Mouse (Mus musculus): ENCODE results near the gene Pnkp.

Pnkp gene

DNA sequence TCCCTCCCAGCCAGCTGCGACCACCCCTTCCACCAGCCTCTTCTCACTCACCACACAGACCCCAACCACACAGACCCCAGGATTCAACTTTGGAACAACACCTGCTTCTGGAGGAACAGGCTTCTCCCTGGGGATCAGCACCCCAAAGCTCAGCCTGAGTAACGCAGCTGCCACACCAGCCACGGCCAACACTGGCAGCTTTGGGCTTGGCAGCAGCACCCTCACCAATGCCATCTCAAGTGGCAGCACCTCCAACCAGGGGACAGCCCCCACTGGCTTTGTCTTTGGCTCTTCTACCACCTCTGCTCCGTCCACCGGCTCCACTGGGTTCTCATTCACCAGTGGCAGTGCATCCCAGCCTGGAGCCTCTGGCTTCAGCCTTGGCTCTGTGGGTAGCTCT lies 28.2 kb upstream of the Pnkp start:
- no peak for DNase-seq (ENCODE audit: low spot score)

DNA sequence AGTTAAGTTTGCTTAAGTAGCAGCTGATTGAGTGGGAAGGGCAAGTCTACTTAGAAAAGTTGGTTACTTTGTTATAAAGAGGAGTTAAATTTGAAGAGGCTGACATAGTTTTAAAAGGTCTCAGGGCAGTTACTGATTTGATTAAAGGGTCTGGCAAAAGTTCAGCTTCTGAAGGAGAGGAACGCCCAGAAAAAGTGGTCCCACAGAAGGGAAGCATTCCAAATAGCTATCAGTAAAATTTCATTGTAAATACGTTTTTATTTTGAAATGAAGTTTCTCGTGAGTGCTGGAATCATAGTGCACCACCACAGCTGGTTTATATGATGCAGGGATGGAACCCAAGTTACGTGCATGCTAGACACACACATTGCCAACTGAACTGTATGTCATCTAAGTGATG lies 24.2 kb upstream of the Pnkp start:
- no peak for DNase-seq (ENCODE audit: low spot score)

DNA sequence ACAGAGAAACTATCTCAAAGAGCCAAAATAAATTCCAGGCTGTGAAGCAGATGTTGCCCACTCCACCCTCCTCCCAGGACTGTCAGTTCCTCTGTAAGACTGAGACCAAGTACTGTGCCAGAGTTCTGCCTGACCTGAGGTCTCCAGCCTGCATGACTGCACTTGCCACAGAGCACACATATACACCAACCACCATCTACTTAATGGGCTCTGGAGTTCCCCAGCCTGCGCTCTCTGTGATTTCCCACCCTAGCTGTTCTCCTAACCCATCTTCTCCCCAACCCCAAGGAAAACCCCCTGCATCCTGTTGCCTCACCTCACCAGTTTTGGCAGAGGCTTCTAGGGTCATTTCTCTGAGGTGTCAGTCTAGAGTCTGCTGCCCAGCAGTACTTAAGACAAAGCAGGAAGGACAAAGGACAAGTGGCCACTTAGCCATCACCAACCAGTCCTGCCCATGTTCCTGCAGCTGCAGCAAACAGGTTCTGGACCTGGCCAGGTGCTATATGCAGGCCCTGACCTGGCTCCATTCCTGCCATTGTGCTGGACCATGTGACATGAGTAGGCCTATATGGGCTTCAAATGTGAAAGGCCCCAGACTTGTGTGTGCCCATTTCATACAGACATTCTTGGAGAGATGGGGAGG lies 21.4 kb upstream of the Pnkp start:
- no peak for DNase-seq (ENCODE audit: low spot score)

DNA sequence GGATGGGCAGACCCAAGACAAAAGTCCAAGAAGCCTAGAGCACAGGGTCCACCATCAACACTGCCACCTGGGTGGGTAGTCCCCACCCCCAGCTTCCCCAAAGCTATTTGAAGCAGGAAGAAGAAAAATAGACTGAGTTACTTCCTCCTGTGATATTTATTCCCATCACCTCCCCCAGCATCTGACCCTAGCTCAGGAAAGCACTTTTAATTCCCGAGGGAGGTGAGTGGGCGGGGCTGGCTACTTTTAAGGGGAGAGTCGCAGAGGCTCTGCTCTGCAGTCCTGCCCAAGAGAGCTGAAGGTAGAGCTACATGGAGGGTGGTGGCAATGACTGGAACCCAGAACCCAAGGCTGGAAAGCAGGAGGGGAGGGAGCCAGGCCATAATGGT lies 20.9 kb upstream of the Pnkp start:
- DNase-seq (ENCODE audit: low spot score) = no peak

DNA sequence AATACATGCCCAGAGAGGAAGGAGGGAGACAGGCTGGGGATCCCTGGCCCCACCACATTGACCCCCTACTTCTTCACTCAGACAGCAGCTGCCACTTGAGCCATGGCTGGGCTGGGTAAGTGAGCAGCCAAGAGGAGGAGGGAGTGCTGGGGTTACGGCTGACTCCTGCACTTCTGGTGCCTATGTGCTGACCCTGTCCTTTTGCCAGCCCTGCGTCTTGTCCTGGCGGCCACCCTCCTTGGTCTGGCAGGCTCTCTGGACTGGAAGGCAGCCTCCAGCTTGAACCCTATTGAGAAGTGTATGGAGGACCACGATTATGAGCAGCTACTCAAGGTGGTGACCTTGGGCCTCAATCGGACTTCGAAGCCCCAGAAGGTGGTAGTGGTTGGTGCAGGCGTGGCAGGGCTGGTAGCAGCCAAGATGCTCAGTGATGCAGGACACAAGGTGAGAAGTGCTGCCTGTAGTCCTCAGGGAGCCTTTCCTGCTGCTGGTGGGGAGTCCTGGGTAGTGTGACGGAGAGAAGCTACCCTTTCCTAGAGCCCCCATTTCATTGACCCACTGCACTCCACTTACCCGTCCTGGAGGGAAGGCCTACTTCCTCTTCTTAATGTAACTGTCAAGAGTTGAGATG lies 20.4 kb upstream of the Pnkp start:
- DNase-seq (ENCODE audit: low spot score) = no peak

DNA sequence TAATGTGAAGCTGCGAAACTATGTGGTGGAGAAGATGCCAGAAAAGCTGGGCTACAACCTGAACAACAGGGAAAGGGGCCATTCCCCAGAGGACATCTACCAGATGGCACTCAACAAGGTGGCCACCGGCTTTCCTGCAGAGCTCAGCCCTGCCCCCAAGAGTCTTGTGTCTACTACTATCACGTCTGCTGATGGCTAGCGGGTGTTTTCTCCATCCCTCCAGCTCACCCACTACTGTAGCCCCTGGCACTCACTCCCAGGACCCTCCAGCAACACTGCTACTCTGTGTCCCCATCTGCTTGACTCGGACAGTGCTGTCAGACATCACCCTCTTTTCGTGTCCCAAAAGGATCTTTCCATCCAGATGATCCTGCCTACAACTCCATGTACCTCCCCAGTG lies 18.9 kb upstream of the Pnkp start:
- DNase-seq (ENCODE audit: low spot score) = no peak

DNA sequence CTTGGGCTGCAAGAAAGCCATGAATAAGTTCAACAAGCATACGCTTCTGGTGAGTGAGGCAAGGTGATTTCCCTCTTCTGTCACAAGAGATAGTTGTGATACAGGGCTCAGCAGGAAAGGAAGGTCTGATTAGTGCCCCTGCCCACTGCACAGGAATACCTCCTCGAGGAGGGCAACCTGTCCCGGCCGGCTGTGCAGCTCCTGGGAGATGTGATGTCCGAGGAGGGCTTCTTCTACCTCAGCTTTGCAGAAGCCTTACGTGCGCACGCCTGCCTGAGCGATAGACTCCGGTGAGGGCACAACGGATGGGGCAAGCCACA lies 17.8 kb upstream of the Pnkp start:
- DNase-seq (ENCODE audit: low spot score) = no peak

DNA sequence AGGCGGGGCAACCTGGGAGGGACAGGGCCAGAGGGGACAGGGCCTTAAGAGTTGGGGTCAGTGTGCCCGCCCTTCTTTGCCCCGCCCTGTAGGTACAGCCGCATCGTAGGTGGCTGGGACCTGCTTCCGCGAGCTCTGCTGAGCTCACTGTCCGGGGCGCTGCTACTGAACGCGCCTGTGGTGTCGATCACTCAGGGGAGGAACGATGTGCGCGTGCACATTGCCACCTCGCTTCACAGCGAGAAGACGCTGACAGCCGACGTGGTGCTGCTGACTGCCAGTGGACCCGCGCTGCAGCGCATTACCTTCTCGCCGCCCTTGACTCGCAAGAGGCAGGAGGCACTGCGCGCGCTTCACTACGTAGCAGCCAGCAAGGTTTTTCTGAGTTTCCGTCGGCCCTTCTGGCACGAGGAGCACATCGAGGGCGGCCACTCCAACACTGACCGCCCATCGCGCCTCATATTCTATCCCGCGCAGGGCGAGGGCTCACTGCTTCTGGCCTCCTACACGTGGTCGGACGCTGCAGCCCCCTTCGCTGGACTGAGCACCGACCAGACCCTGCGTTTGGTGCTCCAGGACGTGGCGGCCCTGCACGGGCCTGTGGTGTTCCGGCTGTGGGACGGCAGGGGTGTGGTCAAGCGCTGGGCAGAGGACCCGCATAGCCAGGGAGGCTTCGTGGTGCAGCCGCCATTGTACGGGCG lies 17.3 kb upstream of the Pnkp start:
- DNase-seq (ENCODE audit: low spot score) = no peak

DNA sequence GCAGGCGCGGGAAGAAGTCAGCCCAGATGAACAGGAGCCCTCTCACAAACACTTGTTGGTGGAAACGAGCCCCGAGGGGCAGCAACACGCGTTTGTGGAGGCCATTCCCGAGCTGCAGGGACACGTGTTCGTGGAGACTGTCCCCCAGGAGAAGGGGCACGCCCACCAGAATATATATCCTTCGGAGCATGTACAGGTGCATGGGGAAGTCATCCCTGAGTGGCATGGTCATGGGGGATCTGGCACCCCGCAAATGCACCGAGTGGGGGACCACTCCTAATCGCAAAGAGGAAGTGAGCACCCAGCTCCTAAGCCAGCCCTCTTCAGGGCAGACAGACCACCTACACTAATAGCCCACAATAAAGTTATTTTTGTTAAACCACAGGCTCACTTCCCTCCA lies 16.5 kb upstream of the Pnkp start:
- no peak for DNase-seq (ENCODE audit: low spot score)

DNA sequence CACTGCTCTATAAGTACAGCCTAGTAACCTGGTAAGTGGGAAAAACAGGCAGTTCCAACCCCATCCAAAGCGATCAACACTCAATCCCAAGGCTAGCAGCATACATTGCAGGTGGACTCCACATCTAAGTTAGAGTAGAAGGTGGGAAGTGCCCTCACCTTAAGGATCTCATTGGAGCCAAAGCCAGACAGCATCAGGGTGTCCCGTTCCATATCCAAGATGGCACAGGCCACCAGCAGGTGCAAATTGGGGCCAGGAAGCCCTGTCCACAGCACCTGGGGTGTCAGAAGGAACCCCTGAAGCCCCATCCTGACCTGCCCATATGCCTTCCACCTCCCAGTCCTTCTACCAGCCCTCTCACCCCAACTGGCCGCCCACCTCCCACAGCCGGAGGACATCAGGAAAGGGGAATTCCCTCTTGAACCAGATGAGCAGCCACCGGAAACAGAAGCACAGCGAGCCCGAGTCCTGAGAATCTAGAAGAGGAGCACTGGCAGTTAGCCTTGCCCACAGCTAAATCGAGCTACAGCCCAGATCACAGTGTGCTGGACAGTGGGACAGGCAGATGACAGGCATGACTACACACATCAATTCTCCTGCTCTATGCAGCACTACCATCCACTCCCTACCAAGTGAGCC lies 15.0 kb upstream of the Pnkp start:
- no peak for DNase-seq (ENCODE audit: low spot score)

DNA sequence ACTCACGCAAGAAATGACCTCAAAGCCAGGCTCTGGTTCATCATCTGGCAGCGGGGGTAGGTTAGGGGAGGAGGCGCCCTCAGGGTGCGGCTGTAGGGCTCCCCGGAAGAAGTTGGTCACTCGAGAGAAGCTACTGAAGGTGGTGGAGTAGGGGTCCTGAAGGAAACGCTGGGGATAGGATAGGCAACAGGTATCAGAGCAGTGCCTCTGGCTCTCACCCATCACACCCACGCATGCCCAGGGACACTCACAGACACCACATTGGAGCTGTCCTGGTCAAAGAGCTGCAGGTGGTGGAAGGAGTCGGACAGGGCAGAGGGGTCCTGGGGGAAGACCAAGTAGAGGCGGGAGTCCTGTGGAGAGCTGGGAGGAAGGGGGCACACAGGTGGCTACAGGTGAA lies 11.9 kb upstream of the Pnkp start:
- no peak for DNase-seq (ENCODE audit: low spot score)

DNA sequence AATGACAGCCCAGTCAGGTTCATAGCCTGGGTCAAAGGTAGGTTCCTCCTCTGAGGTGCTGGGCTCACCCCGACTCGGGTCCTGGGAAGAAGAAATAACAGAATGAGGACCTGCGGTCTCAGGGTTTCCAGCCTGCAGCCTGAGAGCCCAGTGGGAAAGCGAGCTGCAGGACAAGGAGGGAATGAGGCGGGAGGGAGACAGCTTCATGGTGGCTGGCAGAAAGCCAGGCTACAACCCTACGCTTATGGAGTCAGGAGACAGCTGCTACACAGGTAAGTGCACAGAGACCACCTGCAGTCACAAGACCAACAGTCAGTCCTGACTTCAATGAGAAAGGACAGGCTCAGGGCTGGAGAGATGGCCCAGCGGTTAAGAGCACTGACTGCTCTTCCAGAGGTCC lies 10.1 kb upstream of the Pnkp start:
- no peak for DNase-seq (ENCODE audit: low spot score)

DNA sequence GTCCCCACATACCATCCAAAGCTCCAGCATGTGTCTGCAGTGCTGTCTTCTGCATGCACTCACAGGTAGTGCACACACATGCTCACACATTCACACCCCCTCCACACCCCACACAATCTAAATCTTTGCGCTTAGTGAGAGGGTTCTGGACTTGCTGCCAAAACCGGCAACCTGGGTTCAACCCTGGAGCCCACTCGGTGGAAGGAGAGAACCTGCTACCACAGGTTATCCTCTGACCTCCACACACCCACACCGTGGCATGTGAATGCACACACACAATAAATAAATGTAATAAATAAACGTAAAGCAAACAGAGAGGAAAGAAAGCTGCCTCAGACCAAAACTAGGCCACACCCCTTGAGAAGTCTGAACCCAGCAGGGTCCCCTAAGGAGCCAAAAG lies 9.2 kb upstream of the Pnkp start:
- DNase-seq (ENCODE audit: low spot score) = no peak

DNA sequence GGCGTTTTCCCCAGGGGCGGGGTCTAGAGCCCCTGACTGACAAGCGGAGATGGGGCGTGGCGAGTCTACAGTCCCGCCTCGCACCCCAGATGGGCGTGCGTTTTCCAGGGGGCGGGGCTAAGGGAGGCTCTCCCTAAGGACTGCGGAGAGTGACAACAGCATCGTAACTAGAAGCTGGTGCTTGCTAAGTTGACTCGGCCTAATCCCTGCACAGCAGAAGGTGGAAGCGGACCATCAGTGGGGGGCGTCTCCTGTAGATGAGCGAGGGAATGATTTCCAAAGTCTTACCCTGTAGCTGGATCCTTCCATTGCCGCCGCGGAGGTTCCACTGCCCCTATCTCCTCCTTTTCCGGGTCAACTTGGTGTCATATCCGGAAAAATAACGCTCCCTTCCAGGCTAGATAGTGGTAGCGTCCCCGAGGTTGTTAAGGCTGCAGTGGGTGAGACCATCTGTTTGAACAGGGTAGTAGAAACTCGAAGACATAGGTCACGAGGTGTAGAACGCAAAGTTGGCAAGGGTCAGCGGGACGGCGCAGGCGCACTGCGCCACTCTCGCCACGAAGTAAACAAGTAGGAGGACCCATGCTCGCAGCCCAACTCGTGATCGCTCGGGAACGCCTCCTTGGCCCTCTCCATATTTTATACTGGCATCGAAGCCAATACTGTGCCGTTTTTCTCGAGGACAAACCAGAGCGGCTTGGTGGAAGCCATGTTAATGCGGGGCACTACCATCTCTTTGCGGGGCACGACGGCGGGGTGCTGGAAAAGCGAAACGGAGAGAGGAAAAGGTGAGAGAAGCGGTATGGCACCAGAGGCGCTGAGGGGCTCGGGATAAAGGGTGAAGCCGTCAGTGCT lies 8.2 kb upstream of the Pnkp start, which contains the start of the genes Akt1s1 and Tbc1d17:
TSS of gene Akt1s1 (plus strand) at position 431 of the 855 bp plus-strand sequence.
TSS of gene Tbc1d17 (minus strand) at position 519 of the 855 bp plus-strand sequence.
- DNase-seq (ENCODE audit: low spot score) = peak; percentile 95

DNA sequence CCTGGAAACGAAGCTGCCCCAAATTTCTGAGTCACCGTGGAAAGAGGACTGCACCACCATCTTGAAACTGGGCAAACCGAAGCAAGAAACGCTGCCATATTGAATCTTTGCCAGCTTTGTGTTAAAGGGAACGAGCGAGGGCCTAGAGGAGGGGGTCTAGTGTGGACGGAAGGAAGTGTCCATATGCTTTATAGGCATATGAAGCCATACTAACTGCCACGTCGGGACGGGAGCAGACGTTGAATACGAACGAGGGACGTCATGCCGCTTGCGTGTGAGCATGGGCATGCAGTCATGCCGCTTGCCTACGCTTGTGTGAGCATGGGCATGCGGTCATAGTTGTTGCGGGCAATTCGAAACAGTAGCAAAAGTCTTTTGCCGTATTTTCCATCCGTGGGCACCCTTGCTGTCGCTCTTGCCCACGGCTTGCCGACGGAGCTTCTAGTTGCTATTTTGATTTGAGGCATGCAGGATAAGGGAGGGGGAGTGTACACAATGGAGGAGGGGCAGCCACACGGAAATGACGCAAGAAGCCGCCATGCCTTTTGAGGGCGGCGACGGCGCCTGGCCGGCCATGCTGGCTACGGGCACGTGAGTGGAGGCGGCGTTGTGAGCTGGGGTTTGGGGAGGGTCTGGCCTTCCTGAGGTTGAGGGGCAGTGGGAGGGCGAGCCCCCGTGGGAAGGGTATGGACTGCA lies 7.4 kb upstream of the Pnkp start:
- peak; percentile 83 for DNase-seq (ENCODE audit: low spot score)

DNA sequence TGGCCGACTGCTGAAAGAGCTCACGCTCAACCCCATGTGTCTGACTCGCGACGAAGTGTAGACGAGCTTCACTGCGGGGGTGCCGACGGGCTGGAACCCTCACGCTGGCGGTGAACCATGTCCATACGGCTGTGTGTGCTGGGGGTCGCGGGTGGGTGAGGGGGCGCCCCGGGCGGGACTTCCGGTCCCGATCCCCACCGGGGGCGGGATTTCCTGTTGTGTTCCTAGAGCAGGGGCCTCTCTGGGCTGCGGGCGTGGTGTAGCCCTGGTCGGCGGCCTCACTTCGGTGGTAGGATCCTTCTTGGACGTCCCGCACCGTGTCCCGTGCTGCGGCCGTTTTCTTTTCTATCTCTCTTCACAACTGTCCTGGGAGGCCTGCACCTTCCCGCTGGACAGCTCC lies 6.8 kb upstream of the Pnkp start:
- DNase-seq (ENCODE audit: low spot score) = no peak

DNA sequence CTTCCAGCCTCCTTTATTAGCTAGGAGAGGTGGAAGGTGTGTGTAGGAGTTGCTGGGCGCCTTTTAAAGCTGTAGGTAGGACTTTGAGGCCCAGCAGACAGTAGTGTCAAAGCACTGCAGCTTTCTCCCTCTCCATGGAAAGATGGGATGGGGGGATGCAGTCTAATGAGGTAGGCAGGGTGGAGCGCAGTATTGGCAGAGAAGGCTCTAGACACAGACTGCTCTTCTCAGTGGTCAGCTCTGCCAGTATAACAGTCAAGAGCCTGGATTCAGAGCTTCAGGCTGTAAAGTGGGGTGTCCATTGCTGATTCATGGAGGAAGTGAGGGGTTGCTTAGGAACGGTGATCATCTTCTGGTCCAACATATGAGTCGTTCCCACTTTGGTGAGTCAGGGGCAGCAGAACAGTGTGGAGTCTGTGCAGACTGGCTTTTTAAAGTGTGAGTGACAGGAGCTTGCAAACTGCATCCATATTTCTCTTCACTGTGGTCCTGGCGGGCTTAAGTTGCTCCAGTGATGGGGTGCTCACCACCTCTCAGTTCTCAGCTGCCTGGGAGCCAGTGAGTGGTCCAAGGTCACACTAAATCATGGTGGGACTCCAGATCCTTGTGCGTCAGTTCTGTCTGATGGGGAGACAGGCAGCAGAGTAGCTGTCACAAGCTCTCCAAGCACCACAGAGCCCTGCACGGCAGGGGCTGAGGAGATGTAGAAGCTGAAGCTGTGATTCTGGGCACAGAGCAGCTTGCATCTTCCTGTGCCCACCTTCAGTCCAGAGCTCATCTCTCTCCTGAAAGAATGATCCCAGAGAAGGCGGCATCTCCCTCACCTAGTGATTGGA lies 5.9 kb upstream of the Pnkp start:
- DNase-seq (ENCODE audit: low spot score) = no peak

DNA sequence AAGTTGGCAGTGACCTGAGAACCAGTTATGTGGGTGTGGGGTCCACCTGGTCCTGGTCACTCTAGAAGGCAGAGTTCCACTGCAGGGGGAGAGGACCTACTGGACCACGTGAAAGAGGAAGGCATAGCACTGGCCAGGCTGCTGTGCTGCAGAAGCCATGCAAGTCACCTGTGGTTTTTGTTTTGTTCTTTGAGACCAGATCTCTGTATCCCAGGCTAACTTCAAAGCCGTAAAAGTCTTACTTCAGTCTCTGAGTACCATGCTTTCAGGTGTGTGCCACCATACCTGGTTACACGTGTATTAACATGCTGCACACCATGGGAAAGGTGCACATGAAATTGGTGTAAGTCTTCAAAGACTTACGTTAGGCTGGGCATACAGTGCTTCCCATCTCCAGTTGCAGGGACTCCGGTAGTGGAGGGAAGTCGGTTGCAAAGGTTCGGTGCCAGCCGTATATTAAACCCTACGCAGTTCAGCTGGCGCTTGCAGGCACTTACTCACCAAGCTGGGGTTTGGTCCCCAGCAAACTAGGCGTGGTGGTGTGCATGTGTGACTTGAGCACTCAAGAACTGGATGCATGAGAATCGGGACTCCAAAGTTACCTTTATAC lies 5.2 kb upstream of the Pnkp start:
- DNase-seq (ENCODE audit: low spot score) = no peak

DNA sequence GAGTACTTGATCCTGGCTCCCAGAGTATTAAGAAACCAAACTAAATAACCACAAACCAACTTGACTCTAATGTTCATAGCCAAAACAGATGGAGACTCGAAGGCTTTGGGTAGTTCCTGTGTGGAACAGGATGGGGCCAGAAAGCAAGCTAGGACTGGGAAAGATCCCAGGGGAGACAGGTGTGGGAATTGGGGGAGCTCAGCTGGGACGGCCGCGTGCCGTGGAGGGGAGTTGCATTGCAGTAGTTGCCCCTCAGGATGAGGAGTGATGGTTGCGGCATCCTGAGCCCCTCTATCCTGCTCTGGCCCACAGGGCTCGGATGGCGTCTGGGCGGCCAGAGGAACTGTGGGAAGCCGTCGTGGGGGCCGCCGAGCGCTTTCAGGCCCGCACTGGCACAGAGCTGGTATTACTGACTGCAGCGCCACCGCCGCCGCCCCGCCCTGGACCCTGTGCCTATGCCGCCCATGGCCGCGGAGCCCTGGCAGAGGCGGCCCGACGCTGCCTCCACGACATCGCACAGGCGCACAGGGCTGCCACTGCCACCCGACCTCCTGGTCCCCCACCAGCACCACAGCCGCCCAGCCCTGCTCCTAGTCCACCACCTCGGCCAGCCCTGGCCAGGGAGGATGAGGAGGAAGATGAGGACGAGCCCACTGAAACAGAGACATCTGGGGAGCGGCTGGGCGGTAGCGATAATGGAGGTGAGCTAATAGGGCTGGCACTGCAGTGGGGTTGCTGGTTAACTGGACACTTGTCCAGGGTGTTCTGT lies 4.5 kb upstream of the Pnkp start:
- DNase-seq (ENCODE audit: low spot score) = no peak

DNA sequence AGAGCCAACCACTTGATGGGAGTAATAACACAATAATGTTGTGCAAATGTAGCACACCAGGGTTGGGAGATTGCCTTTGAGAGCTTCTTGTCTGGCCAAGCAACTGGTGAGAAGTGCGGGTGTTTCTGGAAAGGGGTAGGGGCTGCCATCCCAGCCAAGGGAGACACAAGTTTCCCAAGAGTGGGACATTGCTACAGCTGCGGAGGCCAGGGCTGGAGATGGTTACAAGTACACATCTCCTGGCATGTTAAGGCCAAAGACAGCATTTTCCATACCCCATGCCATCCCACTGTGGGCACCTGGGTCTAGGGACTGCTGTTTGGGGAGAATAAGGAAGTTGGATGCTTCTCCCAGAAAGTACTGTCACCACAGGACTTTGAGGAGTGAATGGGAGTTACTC lies 3.9 kb upstream of the Pnkp start:
- DNase-seq (ENCODE audit: low spot score) = no peak

Data from spleen, adult 12 weeks (tissue).